Mouse (Mus musculus) bone marrow macrophage, adult 2 months (primary cell): ENCODE measurements around the gene Nrl.

Experiments
- CTCF ChIP-seq: IDR thresholded peaks from 2 replicates; pipeline ENCODE4 v1.5.1; 2012; ENCODE audit warnings: low read depth, mild to moderate bottlenecking, low read length, moderate library complexity
- POLR2A ChIP-seq: IDR thresholded peaks from 2 replicates; pipeline ENCODE4 v1.6.1; 2012; ENCODE audit warnings: mild to moderate bottlenecking, low read depth, low read length, borderline replicate concordance

- no peak for TF ChIP-seq CTCF
- no peak for TF ChIP-seq POLR2A
These were observed 33.4 kb downstream of the Nrl start for GRCm38 (mm10) chr14:55491291-55491833.
